Mouse (Mus musculus) midbrain, postnatal 0 days (tissue): ENCODE measurements at regions not wholly inside any gene's neighbourhood (a gene's known extent, or its start where the extent isn't known, plus 50 kb on each side); places are given as distances from the start of the nearest gene placed in this dataset.

Experiments
- ATAC-seq: fragments of 200-750 bp; cut with Nextera tagmentation; 2 replicates; pipeline ENCODE4 v1.8.0; 2017; ENCODE audit warnings: moderate number of reproducible peaks, mild to moderate bottlenecking, moderate TSS enrichment, moderate library complexity; ENCODE audit not compliant: low FRiP score
- DNase-seq: peaks from one replicate; pipeline ENCODE4 v3.0.0-alpha.2; 2015; ENCODE audit warnings: low spot score
- H3K27ac ChIP-seq: fragments of 300-500 bp; sonication (generic); 2 replicates; pipeline ENCODE4 v1.5.1; 2014; ENCODE audit warnings: low read depth, mild to moderate bottlenecking, low read length, mixed read lengths
- H3K27me3 ChIP-seq: fragments of 300-500 bp; sonication (generic); 2 replicates; pipeline ENCODE4 v1.6.1; 2014; ENCODE audit warnings: low read length, control low read depth, mixed read lengths; ENCODE audit not compliant: insufficient read depth
- H3K36me3 ChIP-seq: fragments of 300-500 bp; sonication (generic); 2 replicates; pipeline ENCODE4 v1.6.1; 2014; ENCODE audit warnings: low read length, control low read depth, mixed read lengths; ENCODE audit not compliant: insufficient read depth
- H3K4me1 ChIP-seq: fragments of 300-500 bp; sonication (generic); 2 replicates; pipeline ENCODE4 v1.6.1; 2014; ENCODE audit warnings: mild to moderate bottlenecking, control low read depth, antibody characterized with exemption, low read length, mixed read lengths; ENCODE audit not compliant: insufficient read depth
- H3K4me2 ChIP-seq: fragments of 300-500 bp; sonication (generic); 2 replicates; pipeline ENCODE4 v1.6.1; 2014; ENCODE audit warnings: low read depth, mild to moderate bottlenecking, low read length, mixed read lengths; ENCODE audit not compliant: poor library complexity, severe bottlenecking
- H3K4me3 ChIP-seq: fragments of 300-500 bp; sonication (generic); 2 replicates; pipeline ENCODE4 v1.5.1; 2014; ENCODE audit warnings: low read depth, mild to moderate bottlenecking, low read length, moderate library complexity
- H3K9ac ChIP-seq: fragments of 300-500 bp; sonication (generic); replicated peaks from 2 replicates; pipeline ENCODE4 v1.6.1; 2014; ENCODE audit warnings: mild to moderate bottlenecking, low read length, moderate library complexity, mixed read lengths; ENCODE audit not compliant: poor library complexity, severe bottlenecking
- H3K9me3 ChIP-seq: fragments of 300-500 bp; sonication (generic); 2 replicates; pipeline ENCODE4 v1.6.1; 2016; ENCODE audit warnings: low read length, control low read depth
- CTCF ChIP-seq: IDR thresholded peaks from 2 replicates; pipeline ENCODE4 v1.5.1; 2016; ENCODE audit warnings: antibody characterized with exemption, mild to moderate bottlenecking
- WGBS: fragments of 180-500 bp; shearing (Covaris S2); extraction: QIAGEN DNeasy Blood & Tissue Kit; methylation state at CpG from one replicate; pipeline ENCODE4 v1.1.7; 2014; 5-methylcytosine and 5-hydroxymethylcytosine counted together

- 46% methylated on average over 8 of the region's 8 CpGs for WGBS
- no peak for DNase-seq
- H3K4me1 ChIP-seq, result no peaks in the 10 kb centered on the region
- H3K27me3 ChIP-seq, result no peaks in the 10 kb centered on the region
- no peak for TF ChIP-seq CTCF
- no peak overlapping the region for H3K27ac ChIP-seq
- no peaks in the 10 kb centered on the region for H3K36me3 ChIP-seq
- no peak overlapping the region for H3K4me3 ChIP-seq
- no peak for ATAC-seq
- no peak overlapping the region for H3K9ac ChIP-seq
- no peaks in the 10 kb centered on the region for H3K9me3 ChIP-seq
- H3K4me2 ChIP-seq, result no peak overlapping the region
These were observed 576.3 kb upstream of the Plxna2 start for GRCm38 (mm10) chr1:194041393-194042352.

GRCm38 (mm10) chr1:194038711-194039110 lies 579.3 kb upstream of the Plxna2 start:
- Histone ChIP-seq H3K4me2 (no peak overlapping the region), H3K27me3 (no peaks in the 10 kb centered on the region), H3K9me3 (no peaks in the 10 kb centered on the region)

GRCm38 (mm10) chr1:194034199-194034883 lies 583.7 kb upstream of the Plxna2 start:
- Histone ChIP-seq H3K4me3 (no peak overlapping the region), H3K9me3 (no peaks in the 10 kb centered on the region), H3K4me2 (no peak overlapping the region), H3K36me3 (no peaks in the 10 kb centered on the region), H3K27ac (no peak overlapping the region), H3K27me3 (no peaks in the 10 kb centered on the region), H3K9ac (no peak overlapping the region), H3K4me1 (no peaks in the 10 kb centered on the region)
- TF ChIP-seq CTCF, result no peak
- DNase-seq (no peak), ATAC-seq (no peak)
- WGBS, result 32% methylated on average over 5 of the region's 5 CpGs

More at GRCm38 (mm10) chr1:194038711-194039110, 579.3 kb upstream of the Plxna2 start:
- no peak overlapping the region for H3K9ac ChIP-seq
- H3K4me1 ChIP-seq, result no peaks in the 10 kb centered on the region
- no peak for ATAC-seq
- H3K27ac ChIP-seq, result no peak overlapping the region
- TF ChIP-seq CTCF, result no peak
- DNase-seq, result no peak
- no peak overlapping the region for H3K4me3 ChIP-seq
- H3K36me3 ChIP-seq, result no peaks in the 10 kb centered on the region

GRCm38 (mm10) chr1:194032603-194033002 lies 585.4 kb upstream of the Plxna2 start:
- 97% methylated on average over 1 of the region's 1 CpGs for WGBS
- H3K36me3 ChIP-seq, result no peaks in the 10 kb centered on the region
- no peak overlapping the region for H3K27ac ChIP-seq
- H3K4me3 ChIP-seq, result no peak overlapping the region
- H3K9ac ChIP-seq, result no peak overlapping the region
- no peak for DNase-seq
- no peaks in the 10 kb centered on the region for H3K27me3 ChIP-seq
- H3K4me1 ChIP-seq, result no peaks in the 10 kb centered on the region
- H3K9me3 ChIP-seq, result no peaks in the 10 kb centered on the region
- H3K4me2 ChIP-seq, result no peak overlapping the region
- ATAC-seq, result no peak
- TF ChIP-seq CTCF, result no peak

GRCm38 (mm10) chr1:194030651-194031228 lies 587.3 kb upstream of the Plxna2 start:
- 47% methylated on average over 3 of the region's 3 CpGs for WGBS
- TF ChIP-seq CTCF, result no peak
- Histone ChIP-seq H3K9me3 (no peaks in the 10 kb centered on the region), H3K9ac (no peak overlapping the region), H3K4me3 (no peak overlapping the region), H3K4me2 (no peak overlapping the region), H3K27ac (no peak overlapping the region), H3K4me1 (no peaks in the 10 kb centered on the region), H3K36me3 (no peaks in the 10 kb centered on the region), H3K27me3 (no peaks in the 10 kb centered on the region)
- ATAC-seq (no peak), DNase-seq (no peak)
